Mouse (Mus musculus) embryonic facial prominence, embryonic 11.5 days (tissue): ENCODE data around the gene Rasa1. TPM values are rescaled to one million over a fixed set of nuclear protein-coding genes. Genes with fewer than 3 reads are reported as not detected.

ENCODE experiments used
- ATAC-seq: fragments of 200-750 bp; cut with Nextera tagmentation; replicated peaks from 2 replicates; pipeline ENCODE4 v1.8.0; 2017; ENCODE audit warnings: low read depth; ENCODE audit not compliant: insufficient number of reproducible peaks, low FRiP score, low TSS enrichment
- DNase-seq: peaks from one replicate; pipeline ENCODE4 v3.0.0-alpha.2; 2015; ENCODE audit warnings: low spot score
- H3K27ac ChIP-seq: fragments of 300-500 bp; sonication (generic); replicated peaks from 2 replicates; pipeline ENCODE4 v1.5.1; 2014; ENCODE audit warnings: mild to moderate bottlenecking, low read depth, low read length, control low read depth
- H3K27me3 ChIP-seq: fragments of 300-500 bp; sonication (generic); 2 replicates; pipeline ENCODE4 v1.6.1; 2014; ENCODE audit warnings: mild to moderate bottlenecking, low read length, moderate library complexity, mixed read lengths; ENCODE audit not compliant: control insufficient read depth, insufficient read depth
- H3K36me3 ChIP-seq: fragments of 300-500 bp; sonication (generic); replicated peaks from 2 replicates; pipeline ENCODE4 v1.6.1; 2014; ENCODE audit warnings: low read depth, mild to moderate bottlenecking, low read length, moderate library complexity, mixed read lengths; ENCODE audit not compliant: control insufficient read depth, insufficient read depth
- H3K4me1 ChIP-seq: fragments of 300-500 bp; sonication (generic); 2 replicates; pipeline ENCODE4 v1.6.1; 2014; ENCODE audit warnings: low read length, mixed read lengths; ENCODE audit not compliant: control insufficient read depth, insufficient read depth
- H3K4me2 ChIP-seq: fragments of 300-500 bp; sonication (generic); 2 replicates; pipeline ENCODE4 v1.6.1; 2014; ENCODE audit warnings: low read depth, mild to moderate bottlenecking, control low read depth, low read length, moderate library complexity
- H3K4me3 ChIP-seq: fragments of 300-500 bp; sonication (generic); 2 replicates; pipeline ENCODE4 v1.5.1; 2014; ENCODE audit warnings: low read depth, low read length, control low read depth
- H3K9ac ChIP-seq: fragments of 300-500 bp; sonication (generic); replicated peaks from 2 replicates; pipeline ENCODE4 v1.6.1; 2014; ENCODE audit warnings: mild to moderate bottlenecking, control low read depth, low read length
- H3K9me3 ChIP-seq: fragments of 300-500 bp; sonication (generic); replicated peaks from 2 replicates; pipeline ENCODE4 v1.6.1; 2016; ENCODE audit warnings: mild to moderate bottlenecking, low read length, inconsistent platforms, mixed read lengths; ENCODE audit not compliant: control insufficient read depth
- WGBS: fragments of 180-500 bp; shearing (Covaris S2); extraction: QIAGEN DNeasy Blood & Tissue Kit; methylation state at CpG from one replicate; pipeline ENCODE4 v1.1.7; 2014; 5-methylcytosine and 5-hydroxymethylcytosine counted together
- polyA plus RNA-seq: library from polyadenylated mRNA; unstranded; fragments of >200 nt; fragmentation: Nextera tagmentation; extraction: Ambion mirVana; gene quantifications from 2 replicates; pipeline ENCODE4 v1.2.1, GENCODE M21; 2014

Rasa1 gene
- polyA plus RNA-seq, 1 experiment from 2014 or later = 50.6 TPM

DNA sequence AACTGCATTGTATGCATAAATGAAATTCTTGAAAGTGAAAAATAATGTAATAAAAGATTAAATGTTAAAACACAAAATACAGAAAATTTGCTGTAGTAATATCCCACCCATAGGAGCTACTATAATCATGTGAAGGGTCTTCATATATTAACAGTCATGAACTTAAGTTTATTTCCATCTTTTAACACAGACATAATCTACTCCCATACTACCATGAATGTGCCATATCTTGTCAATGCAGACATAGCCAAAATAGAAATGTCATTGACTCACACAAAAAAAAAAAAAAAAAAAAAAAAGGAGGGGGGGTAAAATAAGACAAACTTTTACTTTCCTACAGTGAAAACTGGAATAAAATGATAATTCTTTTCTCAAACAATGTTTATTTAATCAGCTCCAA lies 6.3 kb downstream of the Rasa1 start:
- Histone ChIP-seq H3K9ac (no peak overlapping the region), H3K4me1 (no peaks in the 10 kb centered on the region), H3K9me3 (no peaks in the 10 kb centered on the region), H3K36me3 (no peaks in the 10 kb centered on the region), H3K27me3 (no peaks in the 10 kb centered on the region), H3K4me2 (no peak overlapping the region), H3K4me3 (no peak overlapping the region), H3K27ac (no peak overlapping the region)
- ATAC-seq = no peak
- DNase-seq = no peak

DNA sequence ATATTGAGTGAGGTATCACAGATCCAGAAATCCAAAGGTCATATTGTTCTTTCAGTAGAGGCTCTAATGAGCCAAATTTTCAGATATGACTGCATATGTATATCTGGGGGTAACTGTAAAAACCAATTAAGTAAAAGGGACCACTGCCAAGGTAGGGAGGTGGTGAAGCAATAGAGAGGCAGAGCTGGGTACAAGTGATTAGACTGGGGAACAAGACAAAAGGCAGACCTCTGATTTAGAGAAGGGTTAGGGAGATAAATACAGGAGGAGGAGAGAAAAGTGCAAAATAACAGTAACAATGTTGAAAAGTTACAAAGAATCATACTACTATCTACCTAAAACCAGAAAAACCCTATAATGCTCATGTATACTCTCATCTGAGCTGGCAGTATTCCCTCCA lies 10.0 kb downstream of the Rasa1 start:
- Histone ChIP-seq H3K27me3 (no peaks in the 10 kb centered on the region), H3K4me2 (no peak overlapping the region), H3K4me3 (no peak overlapping the region), H3K9me3 (no peaks in the 10 kb centered on the region), H3K9ac (no peak overlapping the region), H3K4me1 (no peaks in the 10 kb centered on the region), H3K27ac (no peak overlapping the region), H3K36me3 (no peaks in the 10 kb centered on the region)
- DNase-seq (no peak), ATAC-seq (no peak)

DNA sequence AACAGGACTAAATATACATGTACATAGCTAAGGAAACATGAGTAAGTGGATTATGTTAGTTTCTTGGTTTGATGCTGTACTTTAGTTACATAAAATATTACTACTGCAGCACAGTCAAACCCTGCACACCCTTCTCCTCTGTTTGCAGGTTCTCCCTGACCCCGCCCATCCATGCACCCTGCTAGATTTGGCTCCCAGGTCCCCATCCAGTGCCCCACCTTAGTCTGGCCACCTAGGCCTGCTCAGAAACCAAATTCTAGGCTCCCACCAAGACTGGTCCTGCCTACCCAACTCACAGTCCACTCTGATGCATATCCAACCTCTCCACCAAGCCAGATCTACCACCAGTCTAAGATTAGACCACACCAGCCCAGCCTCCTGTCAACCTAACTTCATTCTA lies 14.4 kb downstream of the Rasa1 start:
- no peak for ATAC-seq
- Histone ChIP-seq H3K9me3 (no peaks in the 10 kb centered on the region), H3K4me2 (no peak overlapping the region), H3K36me3 (no peaks in the 10 kb centered on the region), H3K27me3 (no peaks in the 10 kb centered on the region), H3K9ac (no peak overlapping the region), H3K4me1 (no peaks in the 10 kb centered on the region), H3K27ac (no peak overlapping the region), H3K4me3 (no peak overlapping the region)
- no peak for DNase-seq
- 85% methylated on average over 1 of the region's 1 CpGs for WGBS

DNA sequence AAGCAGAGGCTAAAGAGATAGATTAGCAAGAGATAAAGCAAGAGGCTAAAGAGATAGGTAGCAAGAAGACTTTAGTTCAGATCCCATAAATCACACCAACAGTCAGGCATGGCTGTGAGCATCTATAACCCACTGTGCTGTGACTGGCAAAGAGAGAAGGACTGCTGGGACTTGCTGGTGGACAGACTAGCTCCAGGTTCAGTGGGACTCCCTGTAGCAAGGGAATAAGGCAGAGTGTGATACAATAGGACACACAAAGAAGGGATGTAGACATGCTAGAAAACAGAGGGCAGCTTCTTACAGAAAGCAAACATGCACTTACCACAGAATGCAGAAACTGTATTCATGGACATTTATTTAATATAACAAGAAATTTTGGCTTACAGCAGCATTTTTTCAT lies 15.1 kb downstream of the Rasa1 start:
- no peaks in the 10 kb centered on the region for H3K9me3 ChIP-seq
- ATAC-seq (no peak), DNase-seq (no peak)
- H3K27ac ChIP-seq = no peak overlapping the region
- no peaks in the 10 kb centered on the region for H3K27me3 ChIP-seq
- H3K9ac ChIP-seq = no peak overlapping the region
- H3K36me3 ChIP-seq = no peaks in the 10 kb centered on the region
- H3K4me3 ChIP-seq = no peak overlapping the region
- H3K4me2 ChIP-seq = no peak overlapping the region
- H3K4me1 ChIP-seq = no peaks in the 10 kb centered on the region

DNA sequence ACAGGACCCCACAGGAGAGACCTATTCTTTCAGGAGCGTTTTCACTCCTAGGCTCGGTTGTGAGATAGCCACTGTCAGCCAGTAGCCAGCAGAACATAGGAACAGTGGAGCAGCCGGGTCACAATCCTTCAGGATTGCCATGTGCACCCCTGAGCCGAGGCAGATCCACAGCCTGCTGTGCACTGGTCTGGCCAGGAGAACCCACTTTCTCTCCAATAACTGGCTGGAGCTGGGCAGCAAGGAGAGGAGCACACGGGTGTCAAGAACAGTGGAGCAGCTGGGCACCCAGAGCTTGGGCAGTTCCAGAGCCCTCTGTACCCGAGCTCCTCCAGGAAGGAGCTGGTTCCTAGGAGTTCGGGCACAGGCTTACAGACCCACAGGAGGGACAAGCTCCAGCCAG lies 50.2 kb downstream of the Rasa1 start:
- H3K4me3 ChIP-seq = no peak overlapping the region
- 85% methylated on average over 7 of the region's 7 CpGs for WGBS
- no peaks in the 10 kb centered on the region for H3K9me3 ChIP-seq
- no peaks in the 10 kb centered on the region for H3K27me3 ChIP-seq
- ATAC-seq (no peak), DNase-seq (no peak)
- no peak overlapping the region for H3K9ac ChIP-seq
- no peak overlapping the region for H3K4me2 ChIP-seq
- H3K4me1 ChIP-seq = no peaks in the 10 kb centered on the region
- H3K27ac ChIP-seq = no peak overlapping the region
- H3K36me3 ChIP-seq = no peaks in the 10 kb centered on the region

DNA sequence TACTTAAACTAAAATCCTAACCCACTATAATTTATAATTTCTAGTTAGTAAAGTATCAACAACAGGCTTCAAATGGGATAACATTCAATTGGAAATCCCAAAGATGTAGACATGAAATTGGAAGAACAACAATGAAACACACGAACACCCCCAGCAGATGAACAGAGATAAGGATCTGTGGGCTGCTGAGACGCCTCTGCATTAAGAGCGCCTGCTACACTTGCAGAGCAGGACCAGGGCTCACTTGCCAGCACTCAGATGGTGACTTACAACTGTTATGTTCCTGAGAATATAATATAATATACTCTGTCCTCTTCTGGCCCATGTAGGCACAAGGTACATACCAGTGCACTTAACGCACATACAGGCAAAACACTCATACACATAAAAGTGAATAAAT lies 70.3 kb downstream of the Rasa1 start:
- no peak for DNase-seq
- no peaks in the 10 kb centered on the region for H3K9me3 ChIP-seq
- no peak for ATAC-seq
- no peak overlapping the region for H3K4me2 ChIP-seq
- H3K9ac ChIP-seq = no peak overlapping the region
- no peak overlapping the region for H3K27ac ChIP-seq
- H3K36me3 ChIP-seq = no peaks in the 10 kb centered on the region; the same call in 1 of the 2 replicates
- H3K4me3 ChIP-seq = no peak overlapping the region
- WGBS = 82% methylated on average over 4 of the region's 4 CpGs
- H3K4me1 ChIP-seq = no peaks in the 10 kb centered on the region
- no peaks in the 10 kb centered on the region for H3K27me3 ChIP-seq

DNA sequence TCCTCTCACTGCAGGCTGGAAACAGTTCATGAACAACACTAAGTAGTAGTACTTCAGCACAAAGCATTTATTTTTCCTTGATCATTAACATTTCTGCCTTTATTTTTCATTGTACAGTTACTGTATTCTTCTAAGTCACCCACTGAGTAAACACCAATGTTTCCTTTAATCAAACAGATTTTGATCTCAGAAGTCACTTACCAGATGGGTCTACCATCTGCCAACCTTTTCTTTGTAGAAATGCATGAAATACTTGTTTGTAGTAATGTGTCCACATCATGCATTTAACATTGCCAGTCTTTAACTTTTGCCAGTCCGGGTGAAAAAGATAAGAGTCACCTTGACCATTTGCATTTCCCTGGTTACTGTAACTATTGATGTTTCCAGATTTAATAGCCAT lies 78.6 kb downstream of the Rasa1 start:
- ATAC-seq = no peak
- Histone ChIP-seq H3K36me3 (no peaks in the 10 kb centered on the region), H3K27me3 (no peaks in the 10 kb centered on the region), H3K9ac (no peak overlapping the region), H3K4me3 (no peak overlapping the region), H3K4me1 (no peaks in the 10 kb centered on the region), H3K27ac (no peak overlapping the region), H3K4me2 (no peak overlapping the region), H3K9me3 (no peaks in the 10 kb centered on the region)
- WGBS = 100% methylated on average over 1 of the region's 1 CpGs
- no peak for DNase-seq

DNA sequence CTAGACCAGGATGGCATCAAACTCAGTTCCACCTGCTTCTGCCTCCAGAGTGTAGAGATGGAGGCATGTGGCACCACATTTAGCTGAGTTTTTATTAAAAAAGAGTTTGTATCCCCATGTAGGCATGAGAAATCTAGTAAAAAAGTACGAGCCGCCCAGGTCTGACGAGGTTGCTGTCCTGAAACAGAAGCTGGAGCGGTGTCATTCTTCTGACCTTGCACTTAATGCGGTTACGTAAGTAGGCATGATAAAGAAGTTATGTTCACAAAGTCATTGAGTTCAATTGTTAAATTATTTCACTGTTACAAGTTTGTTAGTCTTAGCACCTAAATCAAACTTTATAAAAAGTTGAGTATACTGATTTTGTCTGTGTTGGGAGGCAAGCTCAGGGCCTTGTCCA lies 80.3 kb downstream of the Rasa1 start:
- 94% methylated on average over 6 of the region's 6 CpGs for WGBS
- no peak overlapping the region for H3K9ac ChIP-seq
- no peak overlapping the region for H3K4me2 ChIP-seq
- H3K27me3 ChIP-seq = no peaks in the 10 kb centered on the region
- no peaks in the 10 kb centered on the region for H3K36me3 ChIP-seq
- ATAC-seq = no peak
- no peak for DNase-seq
- no peak overlapping the region for H3K4me3 ChIP-seq
- no peaks in the 10 kb centered on the region for H3K9me3 ChIP-seq
- H3K27ac ChIP-seq = no peak overlapping the region
- no peaks in the 10 kb centered on the region for H3K4me1 ChIP-seq

DNA sequence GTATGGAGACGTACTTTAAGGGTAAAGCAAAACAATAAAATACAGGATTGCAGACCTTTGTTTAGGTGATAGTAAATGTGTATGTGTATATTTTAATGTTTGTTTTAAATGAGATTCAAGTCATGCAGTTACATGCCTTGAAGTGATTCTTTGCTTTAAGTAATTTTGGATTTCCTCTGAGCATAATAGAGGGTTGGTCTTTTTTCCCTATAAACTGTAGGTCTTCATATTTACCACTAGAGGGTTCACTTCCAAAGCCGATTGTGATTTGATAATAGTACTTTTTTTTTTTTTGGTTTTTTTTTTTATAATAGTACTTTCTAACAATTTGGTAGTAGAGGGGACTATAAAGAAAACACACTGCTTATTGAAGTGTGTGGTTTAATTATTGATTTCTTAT lies 81.4 kb downstream of the Rasa1 start:
- Histone ChIP-seq H3K4me2 (no peak overlapping the region), H3K4me1 (no peaks in the 10 kb centered on the region), H3K4me3 (no peak overlapping the region), H3K36me3 (no peaks in the 10 kb centered on the region; the same call in 1 of the 2 replicates), H3K27ac (no peak overlapping the region), H3K9me3 (no peaks in the 10 kb centered on the region), H3K9ac (no peak overlapping the region), H3K27me3 (no peaks in the 10 kb centered on the region)
- 79% methylated on average over 2 of the region's 2 CpGs for WGBS
- no peak for DNase-seq
- ATAC-seq = no peak
